Mouse (Mus musculus) heart, embryonic 15.5 days (tissue): ENCODE data around the gene Cant1. TPM values are rescaled to one million over a fixed set of nuclear protein-coding genes. Genes with fewer than 3 reads are reported as not detected.

ENCODE experiments used
- ATAC-seq: fragments of 200-750 bp; cut with Nextera tagmentation; replicated peaks from 2 replicates; pipeline ENCODE4 v1.8.0; 2017; ENCODE audit warnings: low read depth, moderate TSS enrichment; ENCODE audit not compliant: insufficient number of reproducible peaks, insufficient read depth, low FRiP score
- H3K27ac ChIP-seq: fragments of 300-500 bp; sonication (generic); 2 replicates; pipeline ENCODE4 v1.5.1; 2015; ENCODE audit warnings: mild to moderate bottlenecking, inconsistent platforms
- H3K27me3 ChIP-seq: fragments of 300-500 bp; sonication (generic); 2 replicates; pipeline ENCODE4 v1.6.1; 2015; ENCODE audit warnings: inconsistent platforms
- H3K36me3 ChIP-seq: fragments of 300-500 bp; sonication (generic); 2 replicates; pipeline ENCODE4 v1.6.1; 2015; ENCODE audit warnings: mild to moderate bottlenecking, inconsistent platforms
- H3K4me1 ChIP-seq: fragments of 300-500 bp; sonication (generic); replicated peaks from 2 replicates; pipeline ENCODE4 v1.6.1; 2015; ENCODE audit warnings: inconsistent platforms
- H3K4me2 ChIP-seq: fragments of 300-500 bp; sonication (generic); 2 replicates; pipeline ENCODE4 v1.6.1; 2015; ENCODE audit warnings: inconsistent platforms, mild to moderate bottlenecking, moderate library complexity
- H3K4me3 ChIP-seq: fragments of 300-500 bp; sonication (generic); 2 replicates; pipeline ENCODE4 v1.5.1; 2015; ENCODE audit warnings: mild to moderate bottlenecking, inconsistent platforms
- H3K9ac ChIP-seq: fragments of 300-500 bp; sonication (generic); 2 replicates; pipeline ENCODE4 v1.6.1; 2015; ENCODE audit warnings: mild to moderate bottlenecking, inconsistent platforms
- H3K9me3 ChIP-seq: fragments of 300-500 bp; sonication (generic); replicated peaks from 2 replicates; pipeline ENCODE4 v1.6.1; 2016; ENCODE audit warnings: inconsistent platforms
- WGBS: fragments of 180-500 bp; shearing (Covaris S2); methylation state at CpG from one replicate; pipeline ENCODE4 v1.1.7; 2015; ENCODE audit warnings: mixed read lengths; 5-methylcytosine and 5-hydroxymethylcytosine counted together
- polyA plus RNA-seq: library from polyadenylated mRNA; unstranded; fragments of >200 nt; fragmentation: Nextera tagmentation; extraction: Ambion mirVana; gene quantifications from 2 replicates; pipeline ENCODE4 v1.2.1, GENCODE M21; 2015

Cant1 gene
- polyA plus RNA-seq, 1 experiment from 2014 or later = 17.2 TPM

GRCm38 (mm10) chr11:118406521-118406920, 12.4 kb downstream of the Cant1 start:
- WGBS = 82% methylated on average over 5 of the region's 5 CpGs

GRCm38 (mm10) chr11:118405311-118405710, 13.6 kb downstream of the Cant1 start:
- 87% methylated on average over 8 of the region's 8 CpGs for WGBS
- peaks cover 29% of the 10 kb centered on the region; the same call in 1 of the 2 replicates for H3K36me3 ChIP-seq
- H3K27ac ChIP-seq = no peak overlapping the region
- no peak overlapping the region for H3K4me3 ChIP-seq
- no peak overlapping the region for H3K4me2 ChIP-seq
- no peak for ATAC-seq
- H3K9ac ChIP-seq = no peak overlapping the region
- peaks cover 32% of the 10 kb centered on the region for H3K4me1 ChIP-seq
- no peaks in the 10 kb centered on the region for H3K27me3 ChIP-seq
- H3K9me3 ChIP-seq = no peaks in the 10 kb centered on the region

More at GRCm38 (mm10) chr11:118406521-118406920, 12.4 kb downstream of the Cant1 start:
- no peaks in the 10 kb centered on the region for H3K27me3 ChIP-seq
- no peaks in the 10 kb centered on the region for H3K9me3 ChIP-seq
- no peak for ATAC-seq
- peaks cover 20% of the 10 kb centered on the region for H3K4me1 ChIP-seq
- peak overlapping the region; percentile 45 for H3K27ac ChIP-seq
- H3K4me3 ChIP-seq = no peak overlapping the region
- peaks cover 40% of the 10 kb centered on the region; the same call in 1 of the 2 replicates for H3K36me3 ChIP-seq
- no peak overlapping the region for H3K4me2 ChIP-seq
- 0 out of 2 replicates have a peak overlapping the region, but pooled peaks have one; percentile 2 for H3K9ac ChIP-seq

- 69% methylated on average over 6 of the region's 6 CpGs for WGBS
- no peaks in the 10 kb centered on the region for H3K27me3 ChIP-seq
- H3K9me3 ChIP-seq = no peaks in the 10 kb centered on the region
- peaks cover 41% of the 10 kb centered on the region for H3K4me1 ChIP-seq
- no peak overlapping the region for H3K4me2 ChIP-seq
- ATAC-seq = no peak
- no peak overlapping the region for H3K4me3 ChIP-seq
- no peak overlapping the region for H3K27ac ChIP-seq
- H3K36me3 ChIP-seq = peaks cover 23% of the 10 kb centered on the region; the same call in 1 of the 2 replicates
- H3K9ac ChIP-seq = no peak overlapping the region
Observed at GRCm38 (mm10) chr11:118403951-118404899, 14.7 kb downstream of the Cant1 start.

- Histone ChIP-seq H3K4me1 (peaks cover 41% of the 10 kb centered on the region), H3K4me3 (no peak overlapping the region), H3K4me2 (no peak overlapping the region), H3K27ac (no peak overlapping the region), H3K9ac (no peak overlapping the region), H3K36me3 (peaks cover 22% of the 10 kb centered on the region; the same call in 1 of the 2 replicates), H3K9me3 (no peaks in the 10 kb centered on the region), H3K27me3 (no peaks in the 10 kb centered on the region)
- WGBS = 78% methylated on average over 2 of the region's 2 CpGs
- no peak for ATAC-seq
Observed at GRCm38 (mm10) chr11:118403183-118403582, 15.7 kb downstream of the Cant1 start.

DNA sequence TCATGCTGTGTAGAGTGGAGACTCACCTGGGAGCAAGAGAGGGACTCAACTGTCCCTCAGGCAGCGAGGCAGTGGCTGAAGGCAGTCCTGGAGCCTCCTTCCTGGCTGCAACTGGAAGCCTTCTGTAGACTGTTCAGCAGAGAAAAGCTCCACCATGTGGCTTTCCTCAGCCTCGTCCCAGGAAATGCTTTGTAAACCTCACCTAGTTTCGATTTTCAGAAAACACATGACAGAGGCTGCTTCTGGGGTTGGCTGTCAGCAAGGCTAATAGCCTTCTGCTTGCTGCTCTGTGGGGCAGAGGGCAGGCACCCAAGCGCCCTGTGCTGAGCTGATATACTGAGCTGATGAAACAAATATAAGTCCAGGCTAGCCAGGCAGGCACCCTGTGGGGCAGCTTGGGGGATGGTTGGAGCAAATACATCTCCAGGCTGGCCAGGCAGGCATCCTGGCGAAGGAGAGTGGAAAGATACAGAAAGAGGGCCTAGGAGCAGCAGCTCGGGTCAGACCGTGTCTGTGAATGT, 17.1 kb downstream of the Cant1 start, which contains the start of gene Lgals3bp:
Lgals3bp (minus strand) TSS at position 333 of the 521 bp plus-strand sequence.
- Histone ChIP-seq H3K4me3 (peak within 1 kb of the TSS; percentile 13), H3K27me3 (no peaks in the 10 kb centered on the region), H3K9me3 (no peaks in the 10 kb centered on the region), H3K4me1 (peaks cover 41% of the 10 kb centered on the region), H3K9ac (peak within 1 kb of the TSS; percentile 19; the same call in 1 of the 2 replicates), H3K36me3 (peaks cover 8% of the 10 kb centered on the region; the same call in 1 of the 2 replicates), H3K27ac (peak within 1 kb of the TSS; percentile 53), H3K4me2 (peak within 1 kb of the TSS; percentile 36)
- WGBS = 34% methylated on average over 7 of the region's 7 CpGs
- ATAC-seq = no peak; the same call in 1 of the 2 replicates

DNA sequence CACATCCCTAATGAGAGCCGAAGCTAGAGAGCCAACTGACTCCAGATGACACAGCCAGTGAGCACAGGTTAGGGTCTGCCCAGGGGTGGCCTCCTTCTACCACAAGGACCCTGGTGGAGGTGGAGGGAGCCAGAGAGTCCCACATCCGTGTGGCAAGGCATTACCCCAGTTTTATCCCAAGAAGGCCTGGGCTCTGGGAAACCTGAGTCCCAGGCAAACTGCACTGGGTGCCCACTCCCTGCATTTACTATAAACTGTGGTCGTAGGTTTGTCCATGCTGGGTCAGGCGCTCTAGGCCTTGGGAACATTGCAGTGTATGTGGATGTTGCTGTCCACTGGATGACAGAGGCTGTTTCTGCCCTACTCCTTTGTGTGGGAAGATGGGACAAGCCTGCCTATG, 17.7 kb downstream of the Cant1 start:
- ATAC-seq = no peak
- Histone ChIP-seq H3K4me2 (peak overlapping the region; percentile 36), H3K9ac (0 out of 2 replicates have a peak overlapping the region, but pooled peaks have one; percentile 19), H3K4me3 (peak overlapping the region; percentile 13), H3K27me3 (no peaks in the 10 kb centered on the region), H3K9me3 (no peaks in the 10 kb centered on the region), H3K36me3 (peaks cover 4% of the 10 kb centered on the region; the same call in 1 of the 2 replicates), H3K4me1 (peaks cover 35% of the 10 kb centered on the region), H3K27ac (peak overlapping the region; percentile 53)
- WGBS = 75% methylated on average over 4 of the region's 4 CpGs

DNA sequence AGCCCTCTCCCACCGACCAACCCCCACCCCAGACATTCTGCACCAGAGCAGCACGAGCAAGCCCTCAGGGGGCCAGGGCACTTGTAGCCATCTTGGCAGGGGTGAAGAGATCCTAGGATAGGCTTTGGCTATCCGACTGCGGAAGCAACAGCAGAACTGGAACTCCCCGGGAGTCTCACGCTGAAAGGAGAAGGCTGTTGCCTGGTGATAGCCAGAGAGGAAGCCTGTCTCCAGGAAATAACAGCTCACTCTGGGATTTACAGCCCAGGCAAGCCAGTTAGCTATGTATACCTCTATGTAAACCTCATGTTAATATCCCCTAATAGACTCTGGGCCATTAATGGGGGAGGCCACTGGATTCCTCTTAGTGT, 18.3 kb downstream of the Cant1 start:
- H3K27ac ChIP-seq = peak overlapping the region; percentile 53
- H3K4me3 ChIP-seq = 0 out of 2 replicates have a peak overlapping the region, but pooled peaks have one; percentile 12
- H3K9me3 ChIP-seq = no peaks in the 10 kb centered on the region
- peak; percentile 32 for ATAC-seq
- WGBS = 21% methylated on average over 6 of the region's 6 CpGs
- no peak overlapping the region for H3K9ac ChIP-seq
- H3K4me1 ChIP-seq = peaks cover 30% of the 10 kb centered on the region
- H3K36me3 ChIP-seq = no peaks in the 10 kb centered on the region
- H3K27me3 ChIP-seq = no peaks in the 10 kb centered on the region
- peak overlapping the region; percentile 36 for H3K4me2 ChIP-seq

DNA sequence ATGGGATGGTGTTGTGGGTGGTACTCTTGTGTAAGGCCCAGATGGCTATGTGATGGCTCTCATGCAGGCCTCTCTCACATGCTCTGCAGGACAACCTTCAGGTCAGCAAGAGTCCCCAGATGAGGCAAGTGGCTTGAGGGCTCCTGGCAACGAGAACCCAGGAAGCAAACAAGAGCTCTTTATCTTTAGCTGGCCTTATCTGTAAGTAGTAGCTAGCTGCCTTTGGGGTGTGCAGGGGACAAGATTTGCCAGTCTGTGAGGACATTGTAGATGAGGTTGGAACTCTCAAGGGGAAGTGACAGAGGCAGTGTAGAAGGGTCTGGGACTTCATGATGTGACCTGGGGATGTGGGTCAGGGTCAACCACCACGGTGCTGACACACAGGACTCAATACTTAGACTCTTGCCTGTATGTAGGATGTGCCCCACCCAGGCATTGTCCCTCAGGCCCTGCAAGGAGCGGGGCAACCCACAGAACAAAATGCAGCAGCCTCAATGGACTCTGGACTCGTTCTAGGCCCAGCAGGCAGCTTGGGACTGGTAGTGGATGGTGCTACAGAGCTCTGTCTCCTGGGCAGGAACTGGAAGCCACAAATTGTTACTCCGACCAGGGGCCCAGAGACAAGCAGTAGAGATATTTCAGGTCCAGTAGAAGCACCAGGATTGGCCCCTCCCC, 18.9 kb downstream of the Cant1 start:
- 39% methylated on average over 5 of the region's 5 CpGs for WGBS
- peak overlapping the region; percentile 53 for H3K27ac ChIP-seq
- no peaks in the 10 kb centered on the region for H3K9me3 ChIP-seq
- peaks cover 30% of the 10 kb centered on the region for H3K4me1 ChIP-seq
- H3K36me3 ChIP-seq = no peaks in the 10 kb centered on the region
- H3K4me2 ChIP-seq = peak overlapping the region; percentile 36
- no peaks in the 10 kb centered on the region for H3K27me3 ChIP-seq
- 0 out of 2 replicates have a peak overlapping the region, but pooled peaks have one; percentile 12 for H3K4me3 ChIP-seq
- no peak overlapping the region for H3K9ac ChIP-seq
- no peak for ATAC-seq

- ATAC-seq = no peak
- Histone ChIP-seq H3K9me3 (no peaks in the 10 kb centered on the region), H3K4me2 (no peak overlapping the region), H3K36me3 (no peaks in the 10 kb centered on the region), H3K27ac (no peak overlapping the region), H3K4me3 (no peak overlapping the region), H3K4me1 (peaks cover 30% of the 10 kb centered on the region), H3K9ac (no peak overlapping the region), H3K27me3 (no peaks in the 10 kb centered on the region)
- WGBS = 88% methylated on average over 26 of the region's 26 CpGs
Observed at GRCm38 (mm10) chr11:118397806-118398530, 20.9 kb downstream of the Cant1 start.

DNA sequence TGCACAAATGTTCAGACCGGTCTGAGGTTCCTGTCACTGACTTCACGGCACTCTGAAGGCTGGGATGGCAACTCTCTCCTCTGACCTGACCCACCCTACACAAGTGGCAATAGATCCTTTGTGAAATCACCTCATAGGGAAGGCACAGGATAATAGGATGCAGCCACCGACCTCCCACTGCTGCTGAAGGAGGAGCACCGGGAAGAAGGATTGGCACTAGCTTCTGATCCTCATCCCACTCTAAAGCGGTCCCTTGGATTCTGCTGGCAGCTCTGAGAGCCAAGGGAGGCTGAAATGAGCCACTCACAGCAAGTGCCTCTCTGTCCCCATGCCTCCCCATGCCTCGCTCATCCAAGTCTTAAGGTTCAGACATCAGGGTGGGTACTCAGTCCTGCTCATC, 24.3 kb downstream of the Cant1 start:
- H3K4me1 ChIP-seq = peaks cover 1% of the 10 kb centered on the region
- no peak overlapping the region for H3K4me3 ChIP-seq
- H3K4me2 ChIP-seq = no peak overlapping the region
- no peak for ATAC-seq
- 59% methylated on average over 6 of the region's 6 CpGs for WGBS
- no peaks in the 10 kb centered on the region for H3K27me3 ChIP-seq
- H3K9ac ChIP-seq = no peak overlapping the region
- no peaks in the 10 kb centered on the region for H3K36me3 ChIP-seq
- H3K27ac ChIP-seq = no peak overlapping the region
- no peaks in the 10 kb centered on the region for H3K9me3 ChIP-seq
